Mouse (Mus musculus) kidney, adult 2 months (tissue): ENCODE measurements around the gene Angptl7. TPM values are rescaled to one million over a fixed set of nuclear protein-coding genes. Genes with fewer than 3 reads are reported as not detected.

ENCODE experiments used
- DNase-seq: peaks from one replicate; pipeline ENCODE4 v3.0.0; 2021
- H3K27ac ChIP-seq: fragments of 200-500 bp; 2 replicates; pipeline ENCODE4 v1.5.1; 2012; ENCODE audit warnings: low read depth, low read length, control low read depth, inconsistent platforms; ENCODE audit not compliant: insufficient read depth
- H3K27me3 ChIP-seq: fragments of 200-500 bp; replicated peaks from 2 replicates; pipeline ENCODE4 v1.6.1; 2012; ENCODE audit warnings: mild to moderate bottlenecking, moderate library complexity, low read length, inconsistent platforms; ENCODE audit not compliant: control insufficient read depth, insufficient read depth
- H3K36me3 ChIP-seq: fragments of 200-500 bp; 2 replicates; pipeline ENCODE4 v1.6.1; 2012; ENCODE audit warnings: mild to moderate bottlenecking, moderate library complexity, low read length, inconsistent platforms; ENCODE audit not compliant: control insufficient read depth, insufficient read depth
- H3K4me1 ChIP-seq: fragments of 200-500 bp; 2 replicates; pipeline ENCODE4 v1.6.1; 2011; ENCODE audit warnings: low read length; ENCODE audit not compliant: control insufficient read depth, insufficient read depth
- H3K4me3 ChIP-seq: fragments of 200-500 bp; 2 replicates; pipeline ENCODE4 v1.5.1; 2011; ENCODE audit warnings: mild to moderate bottlenecking, low read depth, low read length, control low read depth; ENCODE audit not compliant: insufficient read depth
- CTCF ChIP-seq: fragments of 200-500 bp; conservative IDR thresholded peaks from 2 replicates; pipeline ENCODE4 v1.5.1; 2011; ENCODE audit warnings: low read depth, mild to moderate bottlenecking, control low read depth, low read length, moderate library complexity, mixed read lengths; ENCODE audit not compliant: insufficient read depth, insufficient read length
- POLR2A ChIP-seq: fragments of 200-500 bp; IDR thresholded peaks from one replicate; pipeline ENCODE4 v1.6.1; 2011; ENCODE audit warnings: low read depth, low read length, control low read depth
- WGBS: fragments of 180-500 bp; shearing (Covaris S2); methylation state at CpG from one replicate; pipeline ENCODE4 v1.1.7; 2018; 5-methylcytosine and 5-hydroxymethylcytosine counted together
- polyA plus RNA-seq: library from polyadenylated mRNA; depleted of rRNA; stranded (reverse); fragments of >200 nt; gene quantifications from 2 replicates; pipeline ENCODE4 v1.2.3, GENCODE M21; 2012

The Angptl7 gene
- polyA plus RNA-seq, 1 experiment, result 27.3 TPM

DNA sequence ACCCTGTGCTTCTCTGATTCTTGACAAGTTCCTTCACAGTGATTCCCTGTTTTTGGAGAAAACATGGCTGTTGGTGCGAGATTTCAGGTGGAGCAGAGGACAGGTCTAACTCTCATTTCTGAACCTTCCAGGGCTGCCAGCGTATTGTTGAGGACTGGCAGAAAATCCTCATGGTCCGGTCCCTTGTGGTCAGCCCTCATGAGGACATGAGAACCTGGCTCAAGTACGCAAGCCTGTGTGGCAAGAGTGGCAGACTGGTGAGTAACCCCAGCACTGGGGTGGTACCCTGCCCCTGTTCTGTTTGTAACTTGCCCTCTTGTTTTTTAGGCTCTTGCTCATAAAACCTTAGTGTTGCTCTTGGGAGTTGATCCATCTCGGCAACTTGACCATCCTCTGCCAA, 30.1 kb upstream of the Angptl7 start:
- 90% methylated on average over 5 of the region's 5 CpGs for WGBS
- DNase-seq, result no peak
- H3K27ac ChIP-seq, result no peak overlapping the region

GRCm38 (mm10) chr4:148527158-148527910, 27.1 kb upstream of the Angptl7 start:
- DNase-seq, result no peak
- WGBS, result 90% methylated on average over 10 of the region's 10 CpGs
- no peak overlapping the region for H3K4me3 ChIP-seq
- H3K36me3 ChIP-seq, result peaks cover 6% of the 10 kb centered on the region
- TF ChIP-seq POLR2A (no peak), CTCF (no peak)
- H3K27me3 ChIP-seq, result no peaks in the 10 kb centered on the region
- no peaks in the 10 kb centered on the region for H3K4me1 ChIP-seq
- H3K27ac ChIP-seq, result no peak overlapping the region

More for the DNA sequence above, 30.1 kb upstream of the Angptl7 start:
- Histone ChIP-seq H3K27me3 (no peaks in the 10 kb centered on the region), H3K4me3 (no peak overlapping the region), H3K4me1 (no peaks in the 10 kb centered on the region), H3K36me3 (peaks cover 8% of the 10 kb centered on the region)
- TF ChIP-seq POLR2A (no peak), CTCF (no peak)

DNA sequence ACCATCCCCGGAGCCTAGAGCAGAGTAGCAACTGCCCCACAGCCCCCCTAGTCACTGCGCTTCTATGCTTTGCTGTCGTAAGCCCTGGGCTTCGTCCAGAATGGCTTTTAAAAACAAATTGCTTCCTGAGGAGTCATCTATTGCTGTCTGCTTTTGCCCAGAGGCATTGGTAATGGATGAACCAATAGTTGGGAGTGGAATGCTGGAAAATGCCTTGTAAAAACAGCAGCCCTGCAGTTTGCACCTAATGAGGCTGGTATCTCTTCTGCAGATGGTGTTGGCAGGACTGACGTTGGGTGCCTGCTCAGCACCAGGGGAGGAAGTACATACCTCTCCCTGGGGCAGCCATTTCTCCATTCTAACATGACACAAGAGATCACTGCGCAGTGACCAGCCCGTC, 23.3 kb upstream of the Angptl7 start:
- Histone ChIP-seq H3K4me3 (no peak overlapping the region), H3K36me3 (peaks cover 2% of the 10 kb centered on the region), H3K4me1 (no peaks in the 10 kb centered on the region), H3K27ac (no peak overlapping the region), H3K27me3 (no peaks in the 10 kb centered on the region)
- WGBS, result 64% methylated on average over 7 of the region's 7 CpGs
- DNase-seq, result no peak
- TF ChIP-seq POLR2A, result no peak
- no peak for TF ChIP-seq CTCF

GRCm38 (mm10) chr4:148518235-148518795, 18.1 kb upstream of the Angptl7 start:
- Histone ChIP-seq H3K36me3 (no peaks in the 10 kb centered on the region; the same call in 1 of the 2 replicates), H3K27ac (no peak overlapping the region), H3K4me3 (no peak overlapping the region), H3K27me3 (no peaks in the 10 kb centered on the region), H3K4me1 (peaks cover 11% of the 10 kb centered on the region; the same call in 1 of the 2 replicates)
- 61% methylated on average over 5 of the region's 5 CpGs for WGBS
- no peak for DNase-seq
- TF ChIP-seq POLR2A (no peak), CTCF (no peak)

GRCm38 (mm10) chr4:148517809-148518208, 17.5 kb upstream of the Angptl7 start:
- Histone ChIP-seq H3K27me3 (no peaks in the 10 kb centered on the region), H3K36me3 (no peaks in the 10 kb centered on the region; the same call in 1 of the 2 replicates), H3K4me1 (peaks cover 15% of the 10 kb centered on the region; the same call in 1 of the 2 replicates), H3K27ac (0 out of 2 replicates have a peak overlapping the region, but pooled peaks have one; percentile 14), H3K4me3 (no peak overlapping the region)
- TF ChIP-seq POLR2A (no peak), CTCF (no peak)
- peak; percentile 64 for DNase-seq
- 40% methylated on average over 4 of the region's 4 CpGs for WGBS

DNA sequence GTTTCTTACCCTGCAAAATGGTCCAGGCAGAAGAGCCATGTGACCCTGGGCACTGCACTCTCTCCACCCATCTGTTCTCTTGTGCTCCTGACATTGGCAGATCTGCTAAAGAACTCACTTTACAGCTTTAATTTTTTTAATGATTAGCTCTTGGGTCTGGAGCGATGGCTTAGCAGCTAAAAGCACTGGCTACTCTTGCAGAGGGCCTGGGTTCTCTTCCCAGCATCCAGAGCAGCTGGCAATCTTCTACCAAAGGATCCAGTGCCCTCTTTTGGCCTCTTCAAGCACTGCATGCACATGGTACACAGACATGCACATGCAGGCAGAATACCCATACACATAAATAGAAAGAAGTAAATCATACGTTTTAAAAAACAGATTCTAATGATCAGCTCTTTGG, 15.1 kb upstream of the Angptl7 start:
- no peak overlapping the region for H3K4me3 ChIP-seq
- TF ChIP-seq POLR2A (no peak), CTCF (peak; percentile 55)
- no peak overlapping the region for H3K27ac ChIP-seq
- WGBS, result 70% methylated on average over 2 of the region's 2 CpGs
- no peaks in the 10 kb centered on the region; the same call in 1 of the 2 replicates for H3K36me3 ChIP-seq
- DNase-seq, result peak; percentile 84
- no peaks in the 10 kb centered on the region for H3K27me3 ChIP-seq
- H3K4me1 ChIP-seq, result peaks cover 21% of the 10 kb centered on the region; the same call in 1 of the 2 replicates

DNA sequence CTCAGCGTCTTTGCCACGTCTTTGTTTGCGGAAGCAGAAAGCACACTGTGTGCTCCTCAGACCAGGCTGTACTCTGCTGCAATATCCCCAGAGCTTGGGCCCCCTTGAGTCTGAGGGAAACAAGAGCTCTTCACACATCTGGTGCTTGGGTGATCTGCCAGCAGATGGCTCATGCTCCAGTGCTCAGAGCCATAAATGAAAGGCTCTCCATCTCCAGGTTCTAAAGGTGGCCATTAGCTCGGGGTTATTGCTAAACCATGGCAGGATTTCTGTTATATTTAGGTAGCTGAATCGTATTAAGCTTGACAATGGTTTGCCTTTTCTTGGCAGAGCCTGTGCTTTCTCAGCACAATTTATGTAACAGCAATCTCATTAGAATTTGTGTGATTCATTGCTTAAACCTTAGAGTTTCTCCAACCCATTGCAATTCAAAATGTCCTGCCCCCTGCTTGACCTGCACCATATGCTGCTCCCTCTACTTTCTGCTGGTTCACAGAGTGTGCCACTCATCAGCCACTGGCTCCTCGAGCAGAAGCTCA, 12.8 kb upstream of the Angptl7 start:
- Histone ChIP-seq H3K27ac (peak overlapping the region; percentile 34), H3K4me3 (no peak overlapping the region), H3K27me3 (no peaks in the 10 kb centered on the region), H3K4me1 (peaks cover 24% of the 10 kb centered on the region; the same call in 1 of the 2 replicates), H3K36me3 (no peaks in the 10 kb centered on the region; the same call in 1 of the 2 replicates)
- WGBS, result 31% methylated on average over 6 of the region's 6 CpGs
- DNase-seq, result peak; percentile 83
- no peak for TF ChIP-seq CTCF
- TF ChIP-seq POLR2A, result no peak
